Mouse (Mus musculus) neural tube, embryonic 11.5 days (tissue): ENCODE results near the gene 1700030K09Rik. TPM values are rescaled to one million over a fixed set of nuclear protein-coding genes. Genes with fewer than 3 reads are reported as not detected.

Experiments used
- ATAC-seq: fragments of 200-750 bp; cut with Nextera tagmentation; 2 replicates; pipeline ENCODE4 v1.8.0; 2017; ENCODE audit warnings: moderate number of reproducible peaks, mild to moderate bottlenecking, moderate TSS enrichment, moderate library complexity; ENCODE audit not compliant: insufficient read depth, low FRiP score, low TSS enrichment
- DNase-seq: peaks from one replicate; pipeline ENCODE4 v3.0.0-alpha.2; 2015; ENCODE audit warnings: low spot score
- H3K27ac ChIP-seq: fragments of 300-500 bp; sonication (generic); 2 replicates; pipeline ENCODE4 v1.5.1; 2014; ENCODE audit warnings: low read depth, mild to moderate bottlenecking, low read length
- H3K27me3 ChIP-seq: fragments of 300-500 bp; sonication (generic); 2 replicates; pipeline ENCODE4 v1.6.1; 2014; ENCODE audit warnings: mild to moderate bottlenecking, low read length, mixed read lengths; ENCODE audit not compliant: control insufficient read depth, insufficient read depth
- H3K36me3 ChIP-seq: fragments of 300-500 bp; sonication (generic); 2 replicates; pipeline ENCODE4 v1.6.1; 2014; ENCODE audit warnings: mild to moderate bottlenecking, low read length, moderate library complexity, mixed read lengths; ENCODE audit not compliant: control insufficient read depth, insufficient read depth
- H3K4me1 ChIP-seq: fragments of 300-500 bp; sonication (generic); 2 replicates; pipeline ENCODE4 v1.6.1; 2014; ENCODE audit warnings: low read length, mixed read lengths; ENCODE audit not compliant: control insufficient read depth, insufficient read depth
- H3K4me2 ChIP-seq: fragments of 300-500 bp; sonication (generic); 2 replicates; pipeline ENCODE4 v1.6.1; 2014; ENCODE audit warnings: low read depth, mild to moderate bottlenecking, moderate library complexity
- H3K4me3 ChIP-seq: fragments of 300-500 bp; sonication (generic); 2 replicates; pipeline ENCODE4 v1.5.1; 2014; ENCODE audit warnings: low read depth, low read length
- H3K9ac ChIP-seq: fragments of 300-500 bp; sonication (generic); 2 replicates; pipeline ENCODE4 v1.6.1; 2014; ENCODE audit warnings: mild to moderate bottlenecking, low read length
- H3K9me3 ChIP-seq: fragments of 300-500 bp; sonication (generic); 2 replicates; pipeline ENCODE4 v1.6.1; 2016; ENCODE audit warnings: low read length; ENCODE audit not compliant: control insufficient read depth
- WGBS: fragments of 180-500 bp; shearing (Covaris S2); extraction: QIAGEN DNeasy Blood & Tissue Kit; methylation state at CpG from one replicate; pipeline ENCODE4 v1.1.7; 2014; 5-methylcytosine and 5-hydroxymethylcytosine counted together
- polyA plus RNA-seq: library from polyadenylated mRNA; unstranded; fragments of >200 nt; fragmentation: Nextera tagmentation; extraction: Ambion mirVana; gene quantifications from 2 replicates; pipeline ENCODE4 v1.2.1, GENCODE M21; 2014

1700030K09Rik gene
- polyA plus RNA-seq, 1 experiment from 2014 or later: 13.3 TPM

GRCm38 (mm10) chr8:72470684-72471083 is 27.0 kb downstream of the 1700030K09Rik start:
- WGBS: 96% methylated on average over 7 of the region's 7 CpGs
- ATAC-seq (no peak), DNase-seq (no peak)
- H3K36me3 ChIP-seq: peaks cover 52% of the 10 kb centered on the region
- no peaks in the 10 kb centered on the region for H3K9me3 ChIP-seq
- no peak overlapping the region for H3K4me3 ChIP-seq
- H3K27ac ChIP-seq: no peak overlapping the region
- no peaks in the 10 kb centered on the region; the same call in 1 of the 2 replicates for H3K4me1 ChIP-seq
- H3K4me2 ChIP-seq: no peak overlapping the region
- H3K27me3 ChIP-seq: no peaks in the 10 kb centered on the region
- no peak overlapping the region for H3K9ac ChIP-seq

- Histone ChIP-seq H3K27me3 (no peaks in the 10 kb centered on the region), H3K27ac (peak within 1 kb of the TSS; percentile 82), H3K9me3 (no peaks in the 10 kb centered on the region), H3K36me3 (peaks cover 15% of the 10 kb centered on the region), H3K4me1 (peaks cover 6% of the 10 kb centered on the region; the same call in 1 of the 2 replicates), H3K4me3 (peak within 1 kb of the TSS; percentile 89), H3K4me2 (peak within 1 kb of the TSS; percentile 99), H3K9ac (peak within 1 kb of the TSS; percentile 83)
- ATAC-seq: peak; percentile 94
- DNase-seq: peak; percentile 98
- whole genome bisulfite sequencing: under 1% methylated on average over 80 of the region's 80 CpGs
Measured at GRCm38 (mm10) chr8:72474826-72475546, 31.3 kb downstream of the 1700030K09Rik start, which contains the start of gene Cherp. Gene Cherp, minus strand, starts transcription at chr8:72475226.

- ATAC-seq: no peak
- no peaks in the 10 kb centered on the region for H3K4me1 ChIP-seq
- no peak overlapping the region for H3K9ac ChIP-seq
- H3K27ac ChIP-seq: no peak overlapping the region
- no peaks in the 10 kb centered on the region for H3K27me3 ChIP-seq
- no peak overlapping the region for H3K4me3 ChIP-seq
- peaks cover 11% of the 10 kb centered on the region for H3K36me3 ChIP-seq
- no peaks in the 10 kb centered on the region for H3K9me3 ChIP-seq
- 86% methylated on average over 6 of the region's 6 CpGs for WGBS
- no peak overlapping the region for H3K4me2 ChIP-seq
- DNase-seq: no peak
Measured at GRCm38 (mm10) chr8:72485456-72486199, 41.9 kb downstream of the 1700030K09Rik start.

GRCm38 (mm10) chr8:72487014-72487413 is 43.3 kb downstream of the 1700030K09Rik start:
- Histone ChIP-seq H3K27me3 (no peaks in the 10 kb centered on the region), H3K36me3 (peaks cover 11% of the 10 kb centered on the region), H3K4me2 (no peak overlapping the region), H3K9ac (no peak overlapping the region), H3K4me1 (peaks cover 9% of the 10 kb centered on the region; the same call in 1 of the 2 replicates), H3K27ac (no peak overlapping the region), H3K9me3 (no peaks in the 10 kb centered on the region), H3K4me3 (no peak overlapping the region)
- DNase-seq (no peak), ATAC-seq (no peak)

- H3K4me1 ChIP-seq: peaks cover 17% of the 10 kb centered on the region
- H3K9me3 ChIP-seq: no peaks in the 10 kb centered on the region
- no peak for ATAC-seq
- H3K27me3 ChIP-seq: no peaks in the 10 kb centered on the region
- 90% methylated on average over 2 of the region's 2 CpGs for WGBS
- H3K4me2 ChIP-seq: peak overlapping the region; percentile 92; the same call in 1 of the 2 replicates
- H3K27ac ChIP-seq: no peak overlapping the region
- DNase-seq: no peak
- H3K4me3 ChIP-seq: no peak overlapping the region
- H3K9ac ChIP-seq: no peak overlapping the region
- H3K36me3 ChIP-seq: peaks cover 6% of the 10 kb centered on the region; the same call in 1 of the 2 replicates
Measured at GRCm38 (mm10) chr8:72491017-72491416, 47.3 kb downstream of the 1700030K09Rik start.

GRCm38 (mm10) chr8:72491680-72492621 is 48.3 kb downstream of the 1700030K09Rik start, which contains the start of gene Slc35e1:
Gene Slc35e1, minus strand, starts transcription at chr8:72492614.
- Histone ChIP-seq H3K9ac (peak within 1 kb of the TSS; percentile 81), H3K27me3 (no peaks in the 10 kb centered on the region), H3K4me2 (peak within 1 kb of the TSS; percentile 92), H3K36me3 (peaks cover 9% of the 10 kb centered on the region), H3K4me1 (peaks cover 17% of the 10 kb centered on the region), H3K4me3 (peak within 1 kb of the TSS; percentile 91), H3K9me3 (no peaks in the 10 kb centered on the region), H3K27ac (peak within 1 kb of the TSS; percentile 49)
- ATAC-seq (peak; percentile 65), DNase-seq (peak; percentile 38)
- 1% methylated on average over 73 of the region's 98 CpGs for WGBS

GRCm38 (mm10) chr8:72492622-72493081 is 49.0 kb downstream of the 1700030K09Rik start:
- under 1% methylated on average over 50 of the region's 56 CpGs for WGBS
- no peaks in the 10 kb centered on the region for H3K9me3 ChIP-seq
- peak overlapping the region; percentile 81 for H3K9ac ChIP-seq
- H3K27me3 ChIP-seq: no peaks in the 10 kb centered on the region
- peak; percentile 97 for ATAC-seq
- peak overlapping the region; percentile 47 for H3K27ac ChIP-seq
- H3K4me1 ChIP-seq: peaks cover 17% of the 10 kb centered on the region
- DNase-seq: peak; percentile 100
- H3K36me3 ChIP-seq: peaks cover 9% of the 10 kb centered on the region
- H3K4me3 ChIP-seq: peak overlapping the region; percentile 91
- peak overlapping the region; percentile 92 for H3K4me2 ChIP-seq

GRCm38 (mm10) chr8:72493381-72493780 is 49.7 kb downstream of the 1700030K09Rik start:
- peaks cover 9% of the 10 kb centered on the region for H3K36me3 ChIP-seq
- no peak for ATAC-seq
- peak overlapping the region; percentile 80 for H3K4me2 ChIP-seq

More at GRCm38 (mm10) chr8:72493381-72493780, 49.7 kb downstream of the 1700030K09Rik start:
- Histone ChIP-seq H3K4me3 (peak overlapping the region; percentile 91), H3K27me3 (no peaks in the 10 kb centered on the region), H3K9me3 (no peaks in the 10 kb centered on the region), H3K9ac (peak overlapping the region; percentile 68), H3K4me1 (peaks cover 17% of the 10 kb centered on the region), H3K27ac (no peak overlapping the region)
- no peak for DNase-seq
- 19% methylated on average over 8 of the region's 8 CpGs for WGBS
